Mouse (Mus musculus) liver, embryonic 16.5 days (tissue): ENCODE results near the gene Dusp7. TPM values are rescaled to one million over a fixed set of nuclear protein-coding genes. Genes with fewer than 3 reads are reported as not detected.

Experiments used
- ATAC-seq: fragments of 200-750 bp; cut with Nextera tagmentation; 2 replicates; pipeline ENCODE4 v1.8.0; 2017; ENCODE audit warnings: low read depth, mild to moderate bottlenecking, moderate number of reproducible peaks, moderate library complexity
- H3K27ac ChIP-seq: fragments of 300-500 bp; sonication (generic); 2 replicates; pipeline ENCODE4 v1.5.1; 2014; ENCODE audit warnings: mild to moderate bottlenecking, low read length
- H3K27me3 ChIP-seq: fragments of 300-500 bp; sonication (generic); 2 replicates; pipeline ENCODE4 v1.6.1; 2014; ENCODE audit warnings: low read depth, low read length, mixed read lengths; ENCODE audit not compliant: control insufficient read depth, insufficient read depth
- H3K36me3 ChIP-seq: fragments of 300-500 bp; sonication (generic); 2 replicates; pipeline ENCODE4 v1.6.1; 2014; ENCODE audit warnings: mild to moderate bottlenecking; ENCODE audit not compliant: control insufficient read depth, insufficient read depth
- H3K4me1 ChIP-seq: fragments of 300-500 bp; sonication (generic); 2 replicates; pipeline ENCODE4 v1.6.1; 2014; ENCODE audit warnings: low read depth, low read length, mixed read lengths; ENCODE audit not compliant: control insufficient read depth
- H3K4me2 ChIP-seq: fragments of 300-500 bp; sonication (generic); 2 replicates; pipeline ENCODE4 v1.6.1; 2014; ENCODE audit warnings: low read depth, low read length, mixed read lengths
- H3K4me3 ChIP-seq: fragments of 300-500 bp; sonication (generic); 2 replicates; pipeline ENCODE4 v1.5.1; 2014; ENCODE audit warnings: low read depth, mild to moderate bottlenecking, low read length
- H3K9ac ChIP-seq: fragments of 300-500 bp; sonication (generic); 2 replicates; pipeline ENCODE4 v1.6.1; 2014; ENCODE audit warnings: low read depth, low read length
- H3K9me3 ChIP-seq: fragments of 300-500 bp; sonication (generic); replicated peaks from 2 replicates; pipeline ENCODE4 v1.6.1; 2016; ENCODE audit warnings: low read length; ENCODE audit not compliant: control insufficient read depth
- WGBS: fragments of 180-500 bp; shearing (Covaris S2); extraction: QIAGEN DNeasy Blood & Tissue Kit; methylation state at CpG from one replicate; pipeline ENCODE4 v1.1.7; 2014; ENCODE audit not compliant: insufficient replicate concordance; 5-methylcytosine and 5-hydroxymethylcytosine counted together
- polyA plus RNA-seq: library from polyadenylated mRNA; unstranded; fragments of >200 nt; fragmentation: Nextera tagmentation; extraction: Ambion mirVana; gene quantifications from 2 replicates; pipeline ENCODE4 v1.2.1, GENCODE M21; 2015

Dusp7 gene
- polyA plus RNA-seq, 1 experiment from 2014 or later = 2.7 TPM

DNA sequence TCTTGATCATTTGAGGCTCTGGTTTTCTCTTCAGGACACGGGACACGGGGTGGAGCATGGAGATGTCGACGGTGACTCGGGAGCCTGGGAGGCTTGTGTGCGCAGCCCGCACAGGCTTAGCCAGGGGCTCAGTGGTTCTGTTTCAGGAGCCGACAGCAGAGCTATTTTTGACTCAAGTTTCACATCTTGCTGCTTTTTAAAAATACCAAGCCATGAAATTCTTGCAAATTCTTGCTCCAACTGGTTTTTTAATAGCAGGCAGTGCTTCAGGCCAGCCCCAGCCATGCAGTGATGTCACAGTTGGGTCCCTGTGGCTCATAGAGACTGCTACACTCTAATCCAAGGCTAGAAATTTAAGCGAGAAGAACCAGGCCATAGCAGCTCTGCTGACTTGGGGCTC lies 30.8 kb upstream of the Dusp7 start:
- H3K27ac ChIP-seq = no peak overlapping the region
- H3K9ac ChIP-seq = no peak overlapping the region
- no peak overlapping the region for H3K4me2 ChIP-seq
- H3K27me3 ChIP-seq = no peaks in the 10 kb centered on the region
- ATAC-seq = no peak
- H3K36me3 ChIP-seq = no peaks in the 10 kb centered on the region
- WGBS = 87% methylated on average over 9 of the region's 9 CpGs
- no peaks in the 10 kb centered on the region for H3K9me3 ChIP-seq
- H3K4me1 ChIP-seq = no peaks in the 10 kb centered on the region
- no peak overlapping the region for H3K4me3 ChIP-seq

DNA sequence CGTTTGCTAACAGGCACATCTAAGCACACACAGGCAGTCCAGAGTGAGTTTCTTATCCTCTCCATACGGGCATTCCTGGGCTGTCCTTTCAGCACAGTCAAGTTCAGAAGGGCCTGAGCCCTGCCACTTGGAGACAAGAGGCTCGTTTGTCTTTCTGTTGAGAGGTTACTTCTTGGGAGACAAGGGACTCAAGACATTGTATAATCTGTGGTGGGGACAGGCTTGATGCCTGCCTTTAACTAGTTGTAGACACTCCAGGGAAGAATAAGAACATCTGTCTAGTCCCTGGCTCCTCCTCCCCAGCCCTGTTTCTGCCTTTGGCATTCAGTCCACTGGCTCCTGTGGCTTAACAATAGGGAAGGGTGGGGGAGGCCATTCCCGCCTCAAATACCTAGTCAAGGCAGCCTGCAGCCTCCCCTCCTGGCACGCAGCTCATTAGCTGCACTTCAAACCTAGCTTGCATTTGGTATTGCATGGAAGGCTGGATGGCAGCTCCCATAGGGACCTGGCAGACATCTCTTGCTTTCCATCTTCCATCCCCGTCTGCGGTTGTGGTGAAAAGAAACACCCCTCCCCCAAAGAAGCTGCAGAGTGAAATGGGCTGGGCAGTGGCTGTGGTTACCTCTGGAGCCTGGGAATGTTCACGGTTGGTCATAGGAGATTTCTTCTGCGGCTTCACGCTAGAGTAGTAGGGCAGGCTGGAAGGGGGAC lies 29.8 kb upstream of the Dusp7 start:
- ATAC-seq = no peak
- H3K27me3 ChIP-seq = no peaks in the 10 kb centered on the region
- H3K4me3 ChIP-seq = no peak overlapping the region
- WGBS = 55% methylated on average over 10 of the region's 10 CpGs
- no peaks in the 10 kb centered on the region for H3K4me1 ChIP-seq
- no peak overlapping the region for H3K4me2 ChIP-seq
- H3K27ac ChIP-seq = no peak overlapping the region
- H3K36me3 ChIP-seq = no peaks in the 10 kb centered on the region
- H3K9me3 ChIP-seq = no peaks in the 10 kb centered on the region
- H3K9ac ChIP-seq = no peak overlapping the region

GRCm38 (mm10) chr9:106339173-106339558 lies 29.3 kb upstream of the Dusp7 start:
- Histone ChIP-seq H3K9me3 (no peaks in the 10 kb centered on the region), H3K36me3 (no peaks in the 10 kb centered on the region), H3K4me3 (no peak overlapping the region), H3K27ac (no peak overlapping the region), H3K4me2 (no peak overlapping the region), H3K4me1 (no peaks in the 10 kb centered on the region), H3K27me3 (no peaks in the 10 kb centered on the region), H3K9ac (no peak overlapping the region)
- ATAC-seq = no peak
- WGBS = 82% methylated on average over 6 of the region's 6 CpGs

- WGBS = 72% methylated on average over 4 of the region's 4 CpGs
- Histone ChIP-seq H3K9ac (no peak overlapping the region), H3K4me3 (no peak overlapping the region), H3K9me3 (no peaks in the 10 kb centered on the region), H3K27ac (no peak overlapping the region), H3K27me3 (no peaks in the 10 kb centered on the region), H3K4me2 (no peak overlapping the region), H3K4me1 (no peaks in the 10 kb centered on the region), H3K36me3 (no peaks in the 10 kb centered on the region)
- ATAC-seq = no peak
Observed at GRCm38 (mm10) chr9:106339730-106340129, 28.7 kb upstream of the Dusp7 start.

- Histone ChIP-seq H3K4me3 (no peak overlapping the region), H3K27ac (no peak overlapping the region), H3K9ac (no peak overlapping the region), H3K27me3 (no peaks in the 10 kb centered on the region), H3K4me2 (no peak overlapping the region), H3K36me3 (no peaks in the 10 kb centered on the region), H3K4me1 (no peaks in the 10 kb centered on the region), H3K9me3 (no peaks in the 10 kb centered on the region)
- 68% methylated on average over 13 of the region's 13 CpGs for WGBS
- ATAC-seq = no peak
Observed at GRCm38 (mm10) chr9:106340501-106341312, 27.7 kb upstream of the Dusp7 start.

DNA sequence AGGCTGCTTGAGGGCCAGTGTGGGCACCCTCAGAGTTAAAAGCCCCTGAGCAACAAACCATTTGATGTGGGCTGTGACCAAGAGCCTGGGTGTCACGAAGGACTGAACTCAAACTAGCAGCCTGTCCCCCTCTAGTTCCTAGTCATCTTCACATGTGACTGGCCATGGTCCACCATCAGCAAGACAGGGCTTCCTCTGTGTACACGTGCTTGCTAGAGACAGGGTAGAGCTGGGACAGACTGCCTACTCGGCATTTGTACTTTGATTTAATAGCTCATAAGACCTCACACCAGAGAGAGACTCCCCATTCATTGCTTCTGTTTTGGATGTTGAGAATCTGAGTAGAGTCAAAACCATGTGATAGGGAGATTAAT lies 27.1 kb upstream of the Dusp7 start:
- Histone ChIP-seq H3K27me3 (no peaks in the 10 kb centered on the region), H3K4me1 (no peaks in the 10 kb centered on the region), H3K36me3 (no peaks in the 10 kb centered on the region), H3K27ac (no peak overlapping the region), H3K9ac (no peak overlapping the region), H3K9me3 (no peaks in the 10 kb centered on the region), H3K4me3 (no peak overlapping the region), H3K4me2 (no peak overlapping the region)
- no peak for ATAC-seq
- 53% methylated on average over 3 of the region's 3 CpGs for WGBS

GRCm38 (mm10) chr9:106342573-106342972 lies 25.9 kb upstream of the Dusp7 start:
- no peak overlapping the region for H3K4me3 ChIP-seq
- H3K4me1 ChIP-seq = no peaks in the 10 kb centered on the region
- H3K27ac ChIP-seq = no peak overlapping the region
- no peak overlapping the region for H3K9ac ChIP-seq
- 73% methylated on average over 9 of the region's 9 CpGs for WGBS
- no peaks in the 10 kb centered on the region for H3K36me3 ChIP-seq
- ATAC-seq = no peak
- no peaks in the 10 kb centered on the region for H3K9me3 ChIP-seq
- no peaks in the 10 kb centered on the region for H3K27me3 ChIP-seq
- H3K4me2 ChIP-seq = no peak overlapping the region

DNA sequence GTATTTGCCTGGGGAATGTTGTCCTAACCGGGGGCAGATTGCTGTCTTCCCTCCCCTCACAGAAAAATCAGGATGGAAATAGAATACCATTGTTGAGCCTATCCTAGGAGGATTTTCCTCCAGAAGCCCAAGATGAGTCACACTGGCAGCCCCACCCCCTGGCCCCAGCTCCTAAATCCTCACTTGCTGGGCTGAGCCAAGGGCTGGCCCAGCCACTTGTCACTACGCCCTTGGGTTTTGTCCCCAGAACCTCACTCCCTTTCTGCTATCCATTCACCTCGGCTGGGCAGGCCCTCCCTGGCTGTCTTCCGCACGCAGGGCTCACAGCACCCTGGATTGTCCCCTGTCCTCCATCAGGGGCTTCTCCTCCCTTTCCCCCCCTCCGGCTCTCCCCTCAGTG lies 23.3 kb upstream of the Dusp7 start:
- Histone ChIP-seq H3K4me1 (no peaks in the 10 kb centered on the region), H3K9me3 (no peaks in the 10 kb centered on the region), H3K9ac (no peak overlapping the region), H3K4me3 (no peak overlapping the region), H3K27me3 (no peaks in the 10 kb centered on the region), H3K36me3 (no peaks in the 10 kb centered on the region), H3K4me2 (no peak overlapping the region), H3K27ac (no peak overlapping the region)
- ATAC-seq = no peak
- 60% methylated on average over 6 of the region's 6 CpGs for WGBS

DNA sequence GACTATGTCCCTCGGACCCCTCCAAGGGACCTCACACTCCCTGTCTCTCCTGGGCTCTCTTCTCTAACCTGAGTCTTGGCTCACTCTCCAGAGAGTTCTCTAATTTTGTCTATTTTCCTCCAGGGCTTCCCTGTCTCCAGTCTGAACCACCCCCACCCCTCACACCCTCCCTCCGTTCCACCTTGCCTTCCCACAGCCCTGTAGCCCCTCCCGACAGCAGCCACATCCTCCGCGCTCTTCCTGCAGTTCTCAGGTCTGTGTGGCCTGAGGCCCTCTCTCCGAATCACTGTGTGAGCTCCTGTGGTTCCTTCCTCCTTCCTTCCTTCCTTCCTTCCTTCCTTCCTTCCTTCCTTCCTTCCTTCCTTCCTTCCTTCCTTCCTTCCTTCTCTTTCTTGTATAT lies 22.8 kb upstream of the Dusp7 start:
- Histone ChIP-seq H3K4me2 (no peak overlapping the region), H3K9me3 (no peaks in the 10 kb centered on the region), H3K36me3 (no peaks in the 10 kb centered on the region), H3K27ac (no peak overlapping the region), H3K9ac (no peak overlapping the region), H3K27me3 (no peaks in the 10 kb centered on the region), H3K4me3 (no peak overlapping the region), H3K4me1 (no peaks in the 10 kb centered on the region)
- 53% methylated on average over 6 of the region's 6 CpGs for WGBS
- ATAC-seq = no peak
